Mouse (Mus musculus): ENCODE measurements at regions not wholly inside any gene's neighbourhood (a gene's known extent, or its start where the extent isn't known, plus 50 kb on each side); places are given as distances from the start of the nearest gene placed in this dataset.
A peak's percentile ranks its signal among the peaks of the same experiment; 100 is the strongest.

DNA sequence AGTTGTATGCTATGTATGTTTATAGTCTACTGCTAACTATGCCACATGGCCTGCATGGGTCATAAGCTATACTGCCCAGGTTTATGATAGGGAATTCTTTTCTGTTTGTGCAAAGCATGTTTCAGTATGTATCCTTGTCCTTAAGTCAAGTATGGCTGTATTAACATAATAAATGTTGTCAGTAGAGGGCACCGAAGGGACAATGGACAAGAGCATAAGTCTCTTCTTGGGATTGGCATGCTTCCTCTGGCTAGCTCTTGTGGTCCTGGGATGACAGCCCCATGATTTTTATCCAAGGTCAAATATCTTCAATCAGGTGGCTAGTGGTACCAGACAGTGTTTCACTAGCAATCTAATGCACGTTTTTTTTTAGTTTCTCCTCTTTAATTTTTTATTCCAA is 913.3 kb downstream of the Abca13 start:
- Histone ChIP-seq H3K36me3 (ENCODE audit: control insufficient read depth, insufficient read depth, low read length) (no peaks in the 10 kb centered on the region), H3K27ac (ENCODE audit: control insufficient read depth, insufficient read depth, low read length) (no peak overlapping the region), H3K4me1 (replicated peaks; ENCODE audit: control insufficient read depth, insufficient read depth, low read length) (no peaks in the 10 kb centered on the region), H3K27me3 (ENCODE audit: control insufficient read depth, insufficient read depth, low read length) (no peaks in the 10 kb centered on the region), H3K4me3 (ENCODE audit: control insufficient read depth, insufficient read depth, low read length) (no peak overlapping the region)
- WGBS, result 88% methylated on average over 2 of the region's 2 CpGs
- no peak for TF ChIP-seq CTCF (IDR thresholded peaks at IDR 0.05; ENCODE audit: borderline replicate concordance, control insufficient read depth, extremely low read depth, insufficient read depth, low read length, poor library complexity)
- no peak for TF ChIP-seq POLR2A (IDR thresholded peaks at IDR 0.05; ENCODE audit: control insufficient read depth, extremely low read depth, insufficient read depth, low read length, poor library complexity)
- DNase-seq, result no peak

- DNase-seq, result no peak
- Histone ChIP-seq H3K27me3 (ENCODE audit: control insufficient read depth, insufficient read depth, low read length) (no peaks in the 10 kb centered on the region), H3K4me1 (replicated peaks; ENCODE audit: control insufficient read depth, insufficient read depth, low read length) (no peaks in the 10 kb centered on the region), H3K27ac (ENCODE audit: control insufficient read depth, insufficient read depth, low read length) (no peak overlapping the region), H3K36me3 (ENCODE audit: control insufficient read depth, insufficient read depth, low read length) (no peaks in the 10 kb centered on the region), H3K4me3 (ENCODE audit: control insufficient read depth, insufficient read depth, low read length) (no peak overlapping the region)
- TF ChIP-seq CTCF (IDR thresholded peaks at IDR 0.05; ENCODE audit: borderline replicate concordance, control insufficient read depth, extremely low read depth, insufficient read depth, low read length, poor library complexity) (no peak), POLR2A (IDR thresholded peaks at IDR 0.05; ENCODE audit: control insufficient read depth, extremely low read depth, insufficient read depth, low read length, poor library complexity) (no peak)
Observed at GRCm38 (mm10) chr11:10142161-10142560, 950.4 kb downstream of the Abca13 start.

DNA sequence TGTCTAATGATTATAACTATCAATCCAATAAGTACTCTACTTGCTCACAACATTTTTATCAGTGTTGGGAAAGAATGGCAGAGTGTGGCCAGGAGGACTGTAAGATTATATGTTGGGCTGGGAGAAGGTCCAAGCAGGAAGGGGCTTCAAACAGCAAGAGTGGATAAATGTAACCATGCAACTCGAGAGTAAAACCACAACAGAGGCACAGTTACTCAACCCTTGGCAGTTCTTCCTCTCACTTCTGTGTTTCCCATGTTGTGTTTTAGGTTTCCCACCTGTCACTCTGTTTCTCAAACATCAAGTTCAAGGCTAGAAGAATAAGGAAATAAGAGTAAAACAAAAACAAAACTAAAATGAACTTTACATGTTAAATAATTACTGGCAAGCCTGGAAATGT is 957.4 kb downstream of the Abca13 start:
- H3K4me1 ChIP-seq (replicated peaks; ENCODE audit: control insufficient read depth, insufficient read depth, low read length), result no peaks in the 10 kb centered on the region
- 2% methylated on average over 1 of the region's 1 CpGs for WGBS
- H3K27ac ChIP-seq (ENCODE audit: control insufficient read depth, insufficient read depth, low read length), result no peak overlapping the region
- no peaks in the 10 kb centered on the region for H3K36me3 ChIP-seq (ENCODE audit: control insufficient read depth, insufficient read depth, low read length)
- no peaks in the 10 kb centered on the region for H3K27me3 ChIP-seq (ENCODE audit: control insufficient read depth, insufficient read depth, low read length)
- no peak for DNase-seq
- no peak overlapping the region for H3K4me3 ChIP-seq (ENCODE audit: control insufficient read depth, insufficient read depth, low read length)
- TF ChIP-seq CTCF (IDR thresholded peaks at IDR 0.05; ENCODE audit: borderline replicate concordance, control insufficient read depth, extremely low read depth, insufficient read depth, low read length, poor library complexity) (no peak), POLR2A (IDR thresholded peaks at IDR 0.05; ENCODE audit: control insufficient read depth, extremely low read depth, insufficient read depth, low read length, poor library complexity) (no peak)

DNA sequence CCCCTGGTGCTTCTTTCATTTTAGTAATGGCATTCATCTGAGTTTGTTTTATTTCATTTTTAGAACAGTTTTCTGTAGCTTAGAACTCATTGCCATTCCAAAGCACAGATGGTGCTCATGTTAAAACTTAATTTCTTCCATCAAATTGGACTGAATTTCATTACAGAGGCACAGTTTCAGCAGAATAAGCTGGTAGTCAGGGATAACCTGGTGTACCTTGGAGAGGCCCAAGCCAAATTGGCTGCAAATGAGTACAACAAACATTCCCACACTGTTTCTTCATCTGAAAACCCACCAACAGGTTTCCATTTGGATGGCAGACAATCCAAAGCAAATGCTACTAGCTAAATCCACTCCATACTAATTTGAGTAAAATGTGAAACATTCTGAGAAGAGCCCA is 960.2 kb upstream of the Vwc2 start:
- TF ChIP-seq CTCF (IDR thresholded peaks at IDR 0.05; ENCODE audit: borderline replicate concordance, control insufficient read depth, extremely low read depth, insufficient read depth, low read length, poor library complexity) (no peak), POLR2A (IDR thresholded peaks at IDR 0.05; ENCODE audit: control insufficient read depth, extremely low read depth, insufficient read depth, low read length, poor library complexity) (no peak)

DNA sequence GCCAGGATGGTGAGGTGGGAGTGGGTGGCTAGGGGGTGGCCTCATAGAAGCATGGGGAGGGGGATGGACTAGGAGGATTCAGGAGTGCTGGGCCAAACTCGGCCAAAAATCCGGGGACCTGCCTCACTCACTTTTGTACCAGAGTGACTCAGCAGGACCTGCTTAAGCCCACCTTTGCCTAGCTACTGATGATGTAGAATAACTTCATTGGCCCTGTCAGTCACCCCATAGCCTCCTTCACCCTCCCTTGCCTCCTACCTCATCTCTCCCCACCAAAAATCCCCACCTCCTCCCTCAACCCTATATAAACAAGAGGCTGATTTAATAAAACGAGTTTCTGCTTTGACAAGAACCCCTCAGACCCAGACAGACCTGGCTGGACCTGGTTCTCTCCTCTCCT is 920.3 kb upstream of the Vwc2 start:
- TF ChIP-seq CTCF (IDR thresholded peaks at IDR 0.05; ENCODE audit: borderline replicate concordance, control insufficient read depth, extremely low read depth, insufficient read depth, low read length, poor library complexity) (no peak), POLR2A (IDR thresholded peaks at IDR 0.05; ENCODE audit: control insufficient read depth, extremely low read depth, insufficient read depth, low read length, poor library complexity) (no peak)
- H3K4me3 ChIP-seq (ENCODE audit: control insufficient read depth, insufficient read depth, low read length), result no peak overlapping the region
- no peak for DNase-seq
- 76% methylated on average over 3 of the region's 3 CpGs for WGBS
- no peak overlapping the region for H3K27ac ChIP-seq (ENCODE audit: control insufficient read depth, insufficient read depth, low read length)
- H3K4me1 ChIP-seq (replicated peaks; ENCODE audit: control insufficient read depth, insufficient read depth, low read length), result no peaks in the 10 kb centered on the region
- H3K36me3 ChIP-seq (ENCODE audit: control insufficient read depth, insufficient read depth, low read length), result no peaks in the 10 kb centered on the region
- no peaks in the 10 kb centered on the region for H3K27me3 ChIP-seq (ENCODE audit: control insufficient read depth, insufficient read depth, low read length)

More for the DNA sequence above, 960.2 kb upstream of the Vwc2 start:
- Histone ChIP-seq H3K4me1 (replicated peaks; ENCODE audit: control insufficient read depth, insufficient read depth, low read length) (no peaks in the 10 kb centered on the region), H3K36me3 (ENCODE audit: control insufficient read depth, insufficient read depth, low read length) (no peaks in the 10 kb centered on the region), H3K27me3 (ENCODE audit: control insufficient read depth, insufficient read depth, low read length) (no peaks in the 10 kb centered on the region), H3K4me3 (ENCODE audit: control insufficient read depth, insufficient read depth, low read length) (no peak overlapping the region), H3K27ac (ENCODE audit: control insufficient read depth, insufficient read depth, low read length) (no peak overlapping the region)
- no peak for DNase-seq

DNA sequence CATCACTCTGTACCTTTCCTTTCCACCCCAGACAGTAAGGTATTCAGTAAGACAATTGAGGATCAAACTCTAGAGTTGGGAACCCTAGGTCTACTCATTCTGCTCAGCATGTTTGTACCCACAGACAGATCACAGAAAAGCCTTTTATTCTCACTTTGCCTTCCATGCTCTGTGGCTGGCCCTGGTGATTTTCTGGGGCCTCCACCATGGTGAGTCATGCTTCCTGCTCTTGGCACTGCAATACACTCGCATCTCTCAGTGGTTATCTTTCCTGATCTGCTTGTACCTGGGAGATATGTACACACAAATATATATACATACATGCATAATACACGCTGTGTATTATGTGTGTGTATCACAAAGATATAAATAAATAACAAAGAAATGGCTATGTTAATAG is 919.2 kb upstream of the Vwc2 start:
- TF ChIP-seq CTCF (IDR thresholded peaks at IDR 0.05; ENCODE audit: borderline replicate concordance, control insufficient read depth, extremely low read depth, insufficient read depth, low read length, poor library complexity) (no peak), POLR2A (IDR thresholded peaks at IDR 0.05; ENCODE audit: control insufficient read depth, extremely low read depth, insufficient read depth, low read length, poor library complexity) (no peak)
- Histone ChIP-seq H3K27me3 (ENCODE audit: control insufficient read depth, insufficient read depth, low read length) (no peaks in the 10 kb centered on the region), H3K36me3 (ENCODE audit: control insufficient read depth, insufficient read depth, low read length) (no peaks in the 10 kb centered on the region), H3K4me1 (replicated peaks; ENCODE audit: control insufficient read depth, insufficient read depth, low read length) (no peaks in the 10 kb centered on the region), H3K27ac (ENCODE audit: control insufficient read depth, insufficient read depth, low read length) (no peak overlapping the region), H3K4me3 (ENCODE audit: control insufficient read depth, insufficient read depth, low read length) (no peak overlapping the region)
- no peak for DNase-seq
- WGBS, result 44% methylated on average over 2 of the region's 2 CpGs

DNA sequence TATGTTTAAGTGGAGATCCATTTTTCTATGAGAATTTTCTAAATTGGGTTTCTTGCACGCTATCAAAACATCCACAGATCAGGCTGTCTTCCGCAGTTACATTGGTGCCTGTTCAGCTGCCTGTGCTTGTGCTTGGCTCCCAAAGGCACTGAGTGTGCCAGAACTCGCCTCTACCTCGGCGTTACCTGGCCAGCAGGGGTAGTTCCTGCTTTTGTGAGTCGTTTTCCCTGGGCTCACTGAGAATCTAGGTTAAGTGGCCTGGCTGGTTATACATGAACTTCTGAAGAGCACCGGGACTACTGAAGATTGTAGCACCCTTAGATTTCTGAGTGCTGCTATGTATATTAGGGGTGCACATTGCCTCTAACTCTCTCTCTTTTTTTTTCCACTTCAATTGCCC is 913.0 kb upstream of the Vwc2 start:
- Histone ChIP-seq H3K4me3 (ENCODE audit: control insufficient read depth, insufficient read depth, low read length) (no peak overlapping the region), H3K4me1 (replicated peaks; ENCODE audit: control insufficient read depth, insufficient read depth, low read length) (no peaks in the 10 kb centered on the region), H3K27me3 (ENCODE audit: control insufficient read depth, insufficient read depth, low read length) (no peaks in the 10 kb centered on the region), H3K27ac (ENCODE audit: control insufficient read depth, insufficient read depth, low read length) (no peak overlapping the region), H3K36me3 (ENCODE audit: control insufficient read depth, insufficient read depth, low read length) (no peaks in the 10 kb centered on the region)
- DNase-seq, result peak; percentile 22
- no peak for TF ChIP-seq POLR2A (IDR thresholded peaks at IDR 0.05; ENCODE audit: control insufficient read depth, extremely low read depth, insufficient read depth, low read length, poor library complexity)
- 91% methylated on average over 7 of the region's 7 CpGs for WGBS

Measured in thymus, adult 2 months (tissue).